Mouse (Mus musculus): Measurements from ENCODE around the gene Itfg1. TPM values are rescaled to one million over a fixed set of nuclear protein-coding genes. Genes with fewer than 3 reads are reported as not detected.
"Not testable (repeated sequence)": the region's sequence is repeated elsewhere in the genome, so short reads cannot be mapped to it uniquely, and the experiment has no call there.

Itfg1 gene
- polyA plus RNA-seq, 1 experiment from 2014 or later = 59.8 TPM

DNA sequence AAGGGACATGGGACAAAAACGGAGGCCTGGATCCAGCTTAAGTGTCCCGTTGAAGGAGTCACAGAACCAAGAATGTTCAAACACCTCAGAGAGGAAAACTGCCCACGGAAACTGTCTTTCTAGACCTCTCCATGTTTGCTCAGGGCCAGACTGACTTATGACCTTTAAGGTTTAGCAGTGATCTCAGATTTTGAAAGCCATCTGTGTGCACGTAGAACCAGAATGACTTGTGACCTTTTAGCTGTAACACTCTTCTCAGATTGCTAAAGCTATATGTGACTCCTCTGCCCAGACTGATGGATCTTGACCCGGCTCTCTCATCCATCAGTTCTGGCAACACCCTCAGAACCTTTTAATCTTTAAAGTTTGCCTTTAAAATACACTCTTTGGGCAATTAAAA is 19.9 kb upstream of the Itfg1 start:
- no peak overlapping the region for H3K27ac ChIP-seq (ENCODE audit: low read length)
- no peak for ATAC-seq
- H3K9me3 ChIP-seq (ENCODE audit: low read length) = no peaks in the 10 kb centered on the region
- 53% methylated on average over 5 of the region's 5 CpGs for WGBS
- no peak overlapping the region for H3K4me2 ChIP-seq (replicated peaks; ENCODE audit: low read depth, low read length)
- DNase-seq (ENCODE audit: low spot score) = no peak
- no peaks in the 10 kb centered on the region for H3K27me3 ChIP-seq (replicated peaks; ENCODE audit: insufficient read depth, low read length)
- no peak overlapping the region for H3K4me3 ChIP-seq (ENCODE audit: low read depth, low read length)
- no peak overlapping the region for H3K9ac ChIP-seq (replicated peaks; ENCODE audit: low read depth)
- no peaks in the 10 kb centered on the region for H3K4me1 ChIP-seq (ENCODE audit: insufficient read depth, low read depth, low read length)
- H3K36me3 ChIP-seq (ENCODE audit: insufficient read depth, low read length) = no peaks in the 10 kb centered on the region
- TF ChIP-seq EP300 (IDR thresholded peaks at IDR 0.05) (no peak), CTCF (IDR thresholded peaks at IDR 0.05) (no peak)

DNA sequence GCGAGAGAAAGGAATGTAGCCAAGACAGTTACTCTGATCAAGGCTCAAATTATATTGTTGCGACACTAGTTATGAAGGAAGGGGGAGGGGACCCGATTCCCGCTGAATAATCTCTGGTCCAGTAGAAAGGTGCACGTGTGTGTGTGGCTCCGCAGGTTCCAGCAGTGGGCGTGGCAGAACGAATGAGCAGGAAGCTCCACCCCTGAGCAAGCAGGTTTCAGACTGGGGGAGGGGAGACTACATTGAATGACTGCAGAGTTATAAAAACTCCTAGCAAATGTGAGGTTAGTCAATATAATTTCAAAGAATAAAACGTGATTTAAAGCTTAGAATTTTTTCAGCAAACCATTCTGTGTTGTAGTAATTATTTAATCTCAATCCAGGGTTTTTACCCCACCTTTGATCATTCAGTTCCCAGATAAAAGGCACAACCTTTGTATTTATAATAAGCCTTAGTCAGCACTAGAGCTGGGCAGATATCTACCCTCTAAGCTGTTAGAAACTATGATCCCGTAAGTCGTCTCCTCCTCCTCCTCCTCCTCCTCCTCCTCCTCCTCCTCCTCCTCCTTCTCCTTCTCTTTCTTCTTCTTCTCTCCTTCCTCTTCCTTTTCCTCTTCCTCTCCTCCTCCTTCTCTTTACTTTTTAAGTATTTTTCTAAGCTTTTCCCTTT is 16.6 kb upstream of the Itfg1 start:
- not testable (repeated sequence) for H3K36me3 ChIP-seq (ENCODE audit: insufficient read depth, low read length); H3K4me2 ChIP-seq (replicated peaks; ENCODE audit: low read depth, low read length); H3K4me3 ChIP-seq (ENCODE audit: low read depth, low read length); H3K9me3 ChIP-seq (ENCODE audit: low read length); H3K4me1 ChIP-seq (ENCODE audit: insufficient read depth, low read depth, low read length); H3K27me3 ChIP-seq (replicated peaks; ENCODE audit: insufficient read depth, low read length); DNase-seq (ENCODE audit: low spot score); ATAC-seq; H3K27ac ChIP-seq (ENCODE audit: low read length); H3K9ac ChIP-seq (replicated peaks; ENCODE audit: low read depth)
- 35% methylated on average over 11 of the region's 11 CpGs for WGBS

DNA sequence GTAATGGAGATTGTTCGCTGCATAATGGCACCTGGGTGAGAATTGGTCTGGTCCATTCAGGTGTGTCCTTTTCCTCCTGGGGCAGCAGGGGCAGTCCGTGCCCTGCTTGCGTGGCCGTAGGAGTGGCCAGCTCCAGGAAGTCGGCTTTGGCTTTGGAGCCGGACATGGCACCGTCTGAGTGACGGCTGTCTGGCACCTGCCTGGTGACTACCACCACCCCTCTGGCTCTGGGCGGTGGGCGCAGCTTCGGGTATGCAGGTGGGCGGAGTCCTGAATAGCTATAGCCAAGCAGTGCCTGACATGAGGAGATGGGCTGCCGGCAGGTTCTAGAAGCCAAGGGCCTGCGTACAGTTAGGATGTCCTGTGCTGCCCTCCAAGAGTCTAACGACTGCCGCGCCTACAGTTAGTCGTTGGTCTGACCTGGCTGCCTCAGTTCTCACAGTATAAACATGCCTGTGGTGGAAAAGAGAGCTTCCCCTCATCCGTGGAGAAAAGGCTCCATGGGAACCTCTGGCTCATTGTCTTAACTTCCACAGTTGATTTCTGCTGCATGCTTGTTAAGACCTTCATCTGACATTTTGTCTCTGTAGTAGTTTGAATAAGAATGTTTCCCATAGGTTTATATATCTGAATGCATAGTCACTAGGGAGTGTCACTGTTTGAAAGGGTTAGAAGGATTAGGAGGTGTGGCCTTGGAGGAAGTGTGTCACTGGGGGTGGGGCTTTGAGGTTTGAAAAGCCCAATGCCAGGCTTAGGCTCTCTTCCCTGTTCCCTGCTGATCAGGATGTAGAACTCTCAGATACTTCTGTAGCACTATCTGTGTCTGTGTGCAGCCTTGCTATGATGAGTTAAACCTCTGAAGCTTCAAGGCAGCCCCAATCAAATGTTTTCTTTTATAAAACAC is 13.8 kb upstream of the Itfg1 start:
- ATAC-seq = no peak
- Histone ChIP-seq H3K4me3 (ENCODE audit: low read depth, low read length) (no peak overlapping the region), H3K4me1 (ENCODE audit: insufficient read depth, low read depth, low read length) (no peaks in the 10 kb centered on the region), H3K27ac (ENCODE audit: low read length) (no peak overlapping the region), H3K36me3 (ENCODE audit: insufficient read depth, low read length) (no peaks in the 10 kb centered on the region), H3K27me3 (replicated peaks; ENCODE audit: insufficient read depth, low read length) (no peaks in the 10 kb centered on the region), H3K9me3 (ENCODE audit: low read length) (no peaks in the 10 kb centered on the region), H3K9ac (replicated peaks; ENCODE audit: low read depth) (no peak overlapping the region), H3K4me2 (replicated peaks; ENCODE audit: low read depth, low read length) (no peak overlapping the region)
- WGBS = 87% methylated on average over 19 of the region's 19 CpGs
- no peak for DNase-seq (ENCODE audit: low spot score)
- TF ChIP-seq CTCF (IDR thresholded peaks at IDR 0.05) (no peak), EP300 (IDR thresholded peaks at IDR 0.05) (no peak)

DNA sequence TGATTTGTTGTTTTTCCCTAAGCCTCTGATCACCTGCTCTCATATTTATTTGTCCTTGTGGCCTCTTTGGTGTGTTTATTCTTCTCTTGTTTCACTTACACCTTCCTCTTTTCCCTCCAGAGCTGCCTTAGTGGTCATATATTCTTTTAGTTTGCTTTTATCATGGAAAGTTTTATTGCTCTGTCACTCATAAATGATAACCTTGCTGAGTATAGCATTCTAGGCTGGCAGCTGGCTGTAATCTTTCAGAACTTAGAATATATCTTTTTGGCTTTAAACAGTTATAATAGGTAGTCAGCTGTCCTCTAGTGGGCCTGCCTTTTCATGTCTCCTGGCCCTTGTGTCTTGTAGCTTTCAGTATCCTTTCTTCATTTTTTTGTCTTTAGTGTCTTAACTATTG is 5.2 kb upstream of the Itfg1 start:
- DNase-seq (ENCODE audit: low spot score) (no peak), ATAC-seq (no peak)
- no peak overlapping the region for H3K9ac ChIP-seq (replicated peaks; ENCODE audit: low read depth)
- H3K27ac ChIP-seq (ENCODE audit: low read length) = no peak overlapping the region
- no peak overlapping the region for H3K4me2 ChIP-seq (replicated peaks; ENCODE audit: low read depth, low read length)
- H3K4me1 ChIP-seq (ENCODE audit: insufficient read depth, low read depth, low read length) = no peaks in the 10 kb centered on the region; the same call in 1 of the 2 replicates
- no peak for TF ChIP-seq EP300 (IDR thresholded peaks at IDR 0.05)
- no peak for TF ChIP-seq CTCF (IDR thresholded peaks at IDR 0.05)
- H3K27me3 ChIP-seq (replicated peaks; ENCODE audit: insufficient read depth, low read length) = no peaks in the 10 kb centered on the region
- H3K36me3 ChIP-seq (ENCODE audit: insufficient read depth, low read length) = no peaks in the 10 kb centered on the region
- H3K4me3 ChIP-seq (ENCODE audit: low read depth, low read length) = no peak overlapping the region
- no peaks in the 10 kb centered on the region for H3K9me3 ChIP-seq (ENCODE audit: low read length)

DNA sequence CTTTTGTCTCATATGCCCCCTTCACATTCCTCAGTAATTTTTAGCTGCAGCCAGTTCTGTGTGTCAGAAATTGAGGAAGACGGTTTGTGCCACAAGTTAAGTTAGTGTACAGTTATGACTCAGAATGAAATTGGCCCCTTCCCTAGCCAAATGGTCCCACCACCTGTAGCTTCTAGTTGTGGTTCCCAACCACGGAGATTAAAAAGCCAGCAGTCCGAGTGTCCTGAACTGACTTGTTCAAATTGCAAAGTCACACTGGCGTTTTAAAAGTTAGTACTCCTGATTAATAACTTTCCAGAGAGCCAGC is 721 bp upstream of the Itfg1 start:
- Histone ChIP-seq H3K4me3 (ENCODE audit: low read depth, low read length) (peak overlapping the region; percentile 89), H3K9me3 (ENCODE audit: low read length) (no peaks in the 10 kb centered on the region), H3K4me1 (ENCODE audit: insufficient read depth, low read depth, low read length) (peaks cover 5% of the 10 kb centered on the region; the same call in 1 of the 2 replicates), H3K27me3 (replicated peaks; ENCODE audit: insufficient read depth, low read length) (no peaks in the 10 kb centered on the region), H3K36me3 (ENCODE audit: insufficient read depth, low read length) (no peaks in the 10 kb centered on the region), H3K4me2 (replicated peaks; ENCODE audit: low read depth, low read length) (peak overlapping the region; percentile 64), H3K9ac (replicated peaks; ENCODE audit: low read depth) (peak overlapping the region; percentile 89), H3K27ac (ENCODE audit: low read length) (peak overlapping the region; percentile 98)
- TF ChIP-seq EP300 (IDR thresholded peaks at IDR 0.05) = no peak
- no peak for TF ChIP-seq CTCF (IDR thresholded peaks at IDR 0.05)
- ATAC-seq (no peak), DNase-seq (ENCODE audit: low spot score) (peak; percentile 15)
- WGBS = 3% methylated on average over 4 of the region's 4 CpGs

DNA sequence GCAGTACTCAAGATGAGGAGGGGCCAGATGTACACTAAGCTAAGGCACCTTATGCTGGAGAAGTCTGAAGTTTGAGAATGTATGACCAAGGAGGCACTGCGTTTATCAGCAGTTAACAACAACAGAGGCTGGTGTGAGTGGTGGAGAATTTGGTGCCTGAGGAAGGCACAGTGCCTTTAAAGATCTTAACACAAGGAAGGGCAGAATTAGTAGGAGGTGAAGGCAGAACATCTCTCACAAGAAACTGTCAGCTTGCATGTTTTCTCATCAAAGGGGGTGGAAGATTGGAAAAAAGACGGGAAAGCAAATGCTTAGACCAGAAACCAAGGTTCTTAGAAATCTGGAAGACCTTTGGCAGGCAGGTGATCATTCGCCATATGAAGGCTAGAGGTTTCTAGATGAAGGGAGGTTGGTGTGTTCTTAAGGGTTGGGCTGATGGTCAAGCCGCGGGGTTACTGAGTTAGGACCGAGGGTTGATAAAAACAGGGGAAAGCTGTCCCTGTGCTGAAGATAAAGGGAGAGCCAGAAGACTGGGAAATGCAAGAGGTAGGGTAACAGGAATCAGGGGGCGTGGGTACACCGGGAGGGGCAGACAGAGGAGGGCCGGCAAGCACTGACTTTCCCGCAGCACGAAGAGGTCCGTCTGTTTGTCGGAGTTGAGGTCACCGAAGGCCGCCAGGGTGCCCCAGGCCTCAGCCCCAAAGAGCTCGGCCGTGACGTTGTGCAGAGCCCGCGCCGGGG is 635 bp downstream of the Itfg1 start:
- H3K9me3 ChIP-seq (ENCODE audit: low read length) = no peaks in the 10 kb centered on the region
- WGBS = 2% methylated on average over 20 of the region's 21 CpGs
- peak overlapping the region; percentile 89 for H3K9ac ChIP-seq (replicated peaks; ENCODE audit: low read depth)
- H3K27ac ChIP-seq (ENCODE audit: low read length) = peak overlapping the region; percentile 98
- H3K4me3 ChIP-seq (ENCODE audit: low read depth, low read length) = peak overlapping the region; percentile 89
- DNase-seq (ENCODE audit: low spot score) (peak; percentile 60), ATAC-seq (no peak)
- no peaks in the 10 kb centered on the region for H3K27me3 ChIP-seq (replicated peaks; ENCODE audit: insufficient read depth, low read length)
- H3K4me1 ChIP-seq (ENCODE audit: insufficient read depth, low read depth, low read length) = peaks cover 5% of the 10 kb centered on the region; the same call in 1 of the 2 replicates
- TF ChIP-seq CTCF (IDR thresholded peaks at IDR 0.05) (no peak), EP300 (IDR thresholded peaks at IDR 0.05) (no peak)
- H3K36me3 ChIP-seq (ENCODE audit: insufficient read depth, low read length) = 0 out of 2 replicates have a peak, but pooled peaks cover 4% of the 10 kb centered on the region
- H3K4me2 ChIP-seq (replicated peaks; ENCODE audit: low read depth, low read length) = peak overlapping the region; percentile 64

Data from lung, postnatal 0 days (tissue).